Mouse (Mus musculus) bone marrow macrophage, adult 2 months (primary cell): ENCODE results near the gene Ugt1a10.

Experiments
- CTCF ChIP-seq: IDR thresholded peaks from 2 replicates; pipeline ENCODE4 v1.5.1; 2012; ENCODE audit warnings: low read depth, mild to moderate bottlenecking, low read length, moderate library complexity
- POLR2A ChIP-seq: IDR thresholded peaks from 2 replicates; pipeline ENCODE4 v1.6.1; 2012; ENCODE audit warnings: mild to moderate bottlenecking, low read depth, low read length, borderline replicate concordance

DNA sequence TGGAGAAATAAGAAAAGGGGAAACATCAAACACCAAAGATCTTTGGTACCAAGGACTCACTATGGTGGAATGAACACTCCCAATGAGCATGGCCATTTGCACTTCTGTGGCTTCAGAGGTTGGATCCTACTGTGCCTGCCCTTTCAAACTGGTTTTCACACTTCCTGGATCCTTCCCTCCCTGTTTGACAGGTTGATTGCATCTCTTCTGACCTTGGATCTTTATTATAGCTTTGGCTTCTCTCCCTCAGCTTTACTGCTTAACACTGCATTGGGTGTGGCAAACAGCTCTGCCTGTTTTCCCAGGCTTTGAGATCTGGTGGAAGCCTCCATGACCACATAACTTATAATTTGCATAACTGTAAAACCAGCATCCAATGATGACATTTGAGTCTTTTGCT is 165.1 kb downstream of the Ugt1a10 start:
- TF ChIP-seq POLR2A (no peak), CTCF (no peak)
